Comparison of ENCODE assay signal across 25 mouse cellular contexts in genomic region chr3:65460936-65461335, GRCm38 (mm10).
"Had no signal": no experiment of that assay in that cellular context is flagged by ENCODE, and none has a peak within 500 bp of the region (broad histone marks: within the 10 kb centered on the region; RNA-seq: fewer than 3 reads in every experiment).

No protein-coding gene starts in this region.

- DNase-seq: gastrocnemius, postnatal 14 days; gastrocnemius, postnatal 36 days; heart, adult 11 months; heart, postnatal 14 days; heart, postnatal 36 days; kidney, adult 11 months; kidney, adult 2 months; kidney, adult 9 months; kidney, postnatal 14 days; kidney, postnatal 36 days; layer of hippocampus, postnatal 36 days; left cerebral cortex, postnatal 4 days had no signal

- H3K36me3 ChIP-seq: heart, embryonic 10.5 days; heart, embryonic 12.5 days; heart, embryonic 15.5 days; hindbrain, embryonic 13.5 days; hindbrain, embryonic 15.5 days; kidney, embryonic 15.5 days; limb, embryonic 13.5 days; limb, embryonic 15.5 days; liver, embryonic 12.5 days had no signal

- H3K9me3 ChIP-seq: heart, embryonic 10.5 days; heart, embryonic 15.5 days; hindbrain, embryonic 13.5 days; hindbrain, embryonic 15.5 days; kidney, embryonic 15.5 days; limb, embryonic 13.5 days; limb, embryonic 15.5 days; liver, embryonic 12.5 days had no signal

- H3K4me2 ChIP-seq: heart, embryonic 12.5 days; heart, embryonic 15.5 days; hindbrain, embryonic 13.5 days; hindbrain, embryonic 15.5 days; kidney, embryonic 15.5 days; limb, embryonic 13.5 days; limb, embryonic 15.5 days; liver, embryonic 12.5 days had no signal

- H3K9ac ChIP-seq: heart, embryonic 12.5 days; heart, embryonic 15.5 days; hindbrain, embryonic 13.5 days; hindbrain, embryonic 15.5 days; kidney, embryonic 15.5 days; limb, embryonic 13.5 days; limb, embryonic 15.5 days; liver, embryonic 12.5 days; liver, embryonic 14.5 days had no signal

- ATAC-seq: hindbrain, postnatal 0 days; intestine, embryonic 16.5 days; liver, embryonic 12.5 days had no signal

- H3K4me1 ChIP-seq: liver, embryonic 12.5 days had no signal

- H3K27me3 ChIP-seq: heart, embryonic 12.5 days; heart, embryonic 15.5 days; hindbrain, embryonic 13.5 days; hindbrain, embryonic 15.5 days; kidney, embryonic 15.5 days; limb, embryonic 13.5 days; limb, embryonic 15.5 days; liver, embryonic 12.5 days had no signal

- H3K27ac ChIP-seq: heart, embryonic 10.5 days; heart, embryonic 15.5 days; hindbrain, embryonic 13.5 days; hindbrain, embryonic 15.5 days; hindbrain, postnatal 0 days; kidney, embryonic 15.5 days; kidney, postnatal 0 days; limb, embryonic 13.5 days; limb, embryonic 15.5 days; liver, embryonic 12.5 days; liver, embryonic 14.5 days had no signal

- H3K4me3 ChIP-seq: heart, embryonic 10.5 days; heart, embryonic 12.5 days; heart, embryonic 15.5 days; hindbrain, embryonic 13.5 days; hindbrain, embryonic 15.5 days; kidney, embryonic 15.5 days; limb, embryonic 13.5 days; limb, embryonic 15.5 days; liver, embryonic 12.5 days had no signal
